Mouse (Mus musculus): ENCODE results near the gene Cdk5r2.
A peak's percentile ranks its signal among the peaks of the same experiment; 100 is the strongest.

Gene Cdk5r2

DNA sequence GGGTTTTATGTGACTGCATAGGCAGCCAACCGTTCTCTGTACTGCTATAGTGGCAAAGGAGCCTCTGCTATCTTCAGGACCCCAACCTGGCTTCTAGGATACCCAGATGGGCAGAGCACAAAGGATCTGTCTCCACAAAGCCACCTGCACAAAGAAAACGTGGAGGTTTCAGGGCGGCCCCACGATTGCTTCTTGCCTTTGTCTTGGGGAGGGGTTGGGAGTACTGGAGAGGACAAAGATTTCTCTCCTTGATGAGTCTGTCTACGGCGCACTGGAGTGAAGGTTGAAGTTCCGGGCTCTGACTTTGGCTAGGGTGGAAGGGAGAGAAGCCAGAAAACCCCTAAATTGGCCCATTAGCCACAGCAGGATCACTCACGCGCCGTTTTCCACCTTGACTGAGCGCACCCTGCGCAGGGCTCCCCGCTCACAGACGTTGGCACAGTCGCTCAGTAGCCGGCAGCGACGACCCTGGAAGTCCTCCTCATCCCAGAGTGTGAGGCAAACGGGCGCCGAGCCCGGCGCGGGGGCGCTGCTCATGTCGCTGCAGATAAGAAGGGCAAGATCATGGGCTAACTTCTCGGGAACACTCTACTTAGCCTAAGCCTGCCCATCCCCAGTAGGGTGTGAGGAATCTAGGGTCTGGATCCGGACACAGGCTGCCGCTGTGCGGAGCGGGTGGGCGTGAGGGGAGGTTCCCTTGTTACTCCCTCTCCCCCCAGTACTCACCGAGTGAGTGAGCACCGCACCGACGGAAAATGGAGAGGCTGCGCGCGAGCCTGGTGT lies 37.8 kb downstream of the Cdk5r2 start:
- peak overlapping the region; percentile 72 for H3K4me3 ChIP-seq (replicated peaks; ENCODE audit: low read length)
- no peaks in the 10 kb centered on the region for H3K36me3 ChIP-seq (ENCODE audit: insufficient read depth, low read length)
- peaks cover 43% of the 10 kb centered on the region for H3K4me1 ChIP-seq (replicated peaks; ENCODE audit: low read depth, low read length)
- no peaks in the 10 kb centered on the region for H3K9me3 ChIP-seq (ENCODE audit: low read length)
- H3K27me3 ChIP-seq (ENCODE audit: insufficient read depth, low read length): peaks cover 94% of the 10 kb centered on the region
- TF ChIP-seq CTCF (conservative IDR thresholded peaks at IDR 0.05; ENCODE audit: low read length): no peak
- TF ChIP-seq NANOG (IDR thresholded peaks at IDR 0.05; ENCODE audit: borderline replicate concordance, low read length): no peak
- no peak for TF ChIP-seq POU5F1 (IDR thresholded peaks at IDR 0.05; ENCODE audit: borderline replicate concordance, low read length)

GRCm38 (mm10) chr1:74893134-74893855 lies 38.6 kb downstream of the Cdk5r2 start, which contains the start of gene Cryba2:
TSS of gene Cryba2 (minus strand) at chr1:74893143.
- no peaks in the 10 kb centered on the region for H3K9me3 ChIP-seq (ENCODE audit: low read length)
- no peaks in the 10 kb centered on the region for H3K36me3 ChIP-seq (ENCODE audit: insufficient read depth, low read length)
- peaks cover 95% of the 10 kb centered on the region for H3K27me3 ChIP-seq (ENCODE audit: insufficient read depth, low read length)
- TF ChIP-seq NANOG (IDR thresholded peaks at IDR 0.05; ENCODE audit: borderline replicate concordance, low read length) (no peak), CTCF (conservative IDR thresholded peaks at IDR 0.05; ENCODE audit: low read length) (peak; percentile 93), POU5F1 (IDR thresholded peaks at IDR 0.05; ENCODE audit: borderline replicate concordance, low read length) (peak; percentile 82)
- peak within 1 kb of the TSS; percentile 72 for H3K4me3 ChIP-seq (replicated peaks; ENCODE audit: low read length)
- peaks cover 50% of the 10 kb centered on the region for H3K4me1 ChIP-seq (replicated peaks; ENCODE audit: low read depth, low read length)

GRCm38 (mm10) chr1:74894966-74895365 lies 40.2 kb downstream of the Cdk5r2 start:
- H3K27me3 ChIP-seq (ENCODE audit: insufficient read depth, low read length): peaks cover 97% of the 10 kb centered on the region
- H3K36me3 ChIP-seq (ENCODE audit: insufficient read depth, low read length): no peaks in the 10 kb centered on the region
- H3K9me3 ChIP-seq (ENCODE audit: low read length): no peaks in the 10 kb centered on the region
- H3K4me1 ChIP-seq (replicated peaks; ENCODE audit: low read depth, low read length): peaks cover 65% of the 10 kb centered on the region
- H3K4me3 ChIP-seq (replicated peaks; ENCODE audit: low read length): no peak overlapping the region
- peak; percentile 67 for TF ChIP-seq CTCF (conservative IDR thresholded peaks at IDR 0.05; ENCODE audit: low read length)
- no peak for TF ChIP-seq NANOG (IDR thresholded peaks at IDR 0.05; ENCODE audit: borderline replicate concordance, low read length)

DNA sequence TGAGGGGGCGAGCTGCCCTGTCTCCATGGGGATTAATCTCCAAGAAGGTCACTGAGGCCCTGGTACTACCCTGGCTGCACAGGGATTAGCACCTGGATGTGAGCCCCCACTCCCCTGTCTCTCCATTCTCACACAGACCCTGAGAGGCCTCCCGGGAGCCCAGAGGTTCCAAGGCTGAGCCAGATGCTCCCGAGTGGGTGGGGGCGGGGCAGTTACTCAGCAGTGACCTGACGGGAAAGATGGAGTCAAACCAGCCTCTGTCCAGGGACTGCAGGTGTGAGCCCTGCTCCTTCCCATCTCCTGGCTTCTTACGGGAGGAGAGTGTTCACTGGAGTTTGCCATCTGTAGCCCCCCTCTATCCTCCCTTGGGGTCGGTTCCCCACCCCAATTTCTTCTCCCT lies 43.2 kb downstream of the Cdk5r2 start:
- Histone ChIP-seq H3K36me3 (ENCODE audit: insufficient read depth, low read length) (no peaks in the 10 kb centered on the region), H3K4me1 (replicated peaks; ENCODE audit: low read depth, low read length) (peaks cover 73% of the 10 kb centered on the region), H3K9me3 (ENCODE audit: low read length) (no peaks in the 10 kb centered on the region), H3K4me3 (replicated peaks; ENCODE audit: low read length) (peak overlapping the region; percentile 29; the same call in 1 of the 2 replicates), H3K27me3 (ENCODE audit: insufficient read depth, low read length) (peaks cover 95% of the 10 kb centered on the region)
- TF ChIP-seq POU5F1 (IDR thresholded peaks at IDR 0.05; ENCODE audit: borderline replicate concordance, low read length) (no peak), CTCF (conservative IDR thresholded peaks at IDR 0.05; ENCODE audit: low read length) (no peak), NANOG (IDR thresholded peaks at IDR 0.05; ENCODE audit: borderline replicate concordance, low read length) (no peak)

DNA sequence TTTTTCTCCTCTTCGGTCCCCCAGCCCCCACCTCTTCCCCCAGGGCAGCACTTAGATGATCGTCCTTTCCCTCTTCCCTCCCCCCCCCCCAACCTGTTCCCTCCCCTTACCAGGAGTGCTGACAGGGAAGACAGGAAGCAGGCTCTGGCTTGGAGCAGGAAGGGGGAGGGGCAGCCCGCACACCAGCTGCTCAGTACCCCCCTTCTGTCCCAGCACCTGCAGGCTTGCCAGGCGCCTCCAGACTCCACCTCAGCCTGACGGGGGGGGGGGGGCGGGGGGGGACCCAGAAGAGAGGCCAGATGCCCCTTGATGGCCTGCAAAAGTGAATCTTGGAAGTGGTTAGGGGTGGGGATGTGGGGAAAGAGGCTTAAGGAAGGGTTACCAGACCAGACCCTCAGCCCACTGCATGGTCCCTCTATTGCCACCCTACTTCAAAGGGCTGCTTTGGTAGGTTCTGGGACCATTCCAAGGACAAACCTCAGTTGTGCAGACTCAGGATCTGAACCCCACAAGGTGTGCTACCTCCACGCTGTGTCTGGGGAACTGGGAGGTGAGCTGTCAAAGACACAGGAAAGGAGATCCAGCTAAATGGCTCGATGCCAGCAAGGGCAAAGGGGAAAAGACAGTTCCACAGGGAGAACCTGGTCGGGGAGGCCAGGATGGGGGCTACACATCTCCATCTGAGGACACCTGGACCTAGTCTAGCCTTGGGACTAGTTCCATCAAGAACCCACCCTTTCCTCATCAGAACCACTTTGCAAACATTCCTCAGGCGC lies 44.1 kb downstream of the Cdk5r2 start:
- Histone ChIP-seq H3K36me3 (ENCODE audit: insufficient read depth, low read length) (no peaks in the 10 kb centered on the region), H3K27me3 (ENCODE audit: insufficient read depth, low read length) (peaks cover 95% of the 10 kb centered on the region), H3K4me1 (replicated peaks; ENCODE audit: low read depth, low read length) (peaks cover 66% of the 10 kb centered on the region), H3K4me3 (replicated peaks; ENCODE audit: low read length) (no peak overlapping the region), H3K9me3 (ENCODE audit: low read length) (no peaks in the 10 kb centered on the region)
- no peak for TF ChIP-seq POU5F1 (IDR thresholded peaks at IDR 0.05; ENCODE audit: borderline replicate concordance, low read length)
- no peak for TF ChIP-seq NANOG (IDR thresholded peaks at IDR 0.05; ENCODE audit: borderline replicate concordance, low read length)
- no peak for TF ChIP-seq CTCF (conservative IDR thresholded peaks at IDR 0.05; ENCODE audit: low read length)

GRCm38 (mm10) chr1:74900341-74901285 lies 45.9 kb downstream of the Cdk5r2 start:
- TF ChIP-seq CTCF (conservative IDR thresholded peaks at IDR 0.05; ENCODE audit: low read length): no peak
- H3K4me3 ChIP-seq (replicated peaks; ENCODE audit: low read length): peak overlapping the region; percentile 74
- peaks cover 60% of the 10 kb centered on the region for H3K4me1 ChIP-seq (replicated peaks; ENCODE audit: low read depth, low read length)
- no peaks in the 10 kb centered on the region for H3K9me3 ChIP-seq (ENCODE audit: low read length)
- peaks cover 97% of the 10 kb centered on the region for H3K27me3 ChIP-seq (ENCODE audit: insufficient read depth, low read length)
- no peaks in the 10 kb centered on the region for H3K36me3 ChIP-seq (ENCODE audit: insufficient read depth, low read length)

- H3K27me3 ChIP-seq (ENCODE audit: insufficient read depth, low read length): peaks cover 97% of the 10 kb centered on the region
- peak; percentile 77 for TF ChIP-seq CTCF (conservative IDR thresholded peaks at IDR 0.05; ENCODE audit: low read length)
- no peak for TF ChIP-seq POU5F1 (IDR thresholded peaks at IDR 0.05; ENCODE audit: borderline replicate concordance, low read length)
- H3K4me3 ChIP-seq (replicated peaks; ENCODE audit: low read length): no peak overlapping the region
Measured at GRCm38 (mm10) chr1:74901686-74902085, 47.0 kb downstream of the Cdk5r2 start.

More at GRCm38 (mm10) chr1:74901686-74902085, 47.0 kb downstream of the Cdk5r2 start:
- H3K36me3 ChIP-seq (ENCODE audit: insufficient read depth, low read length): no peaks in the 10 kb centered on the region
- H3K9me3 ChIP-seq (ENCODE audit: low read length): no peaks in the 10 kb centered on the region
- H3K4me1 ChIP-seq (replicated peaks; ENCODE audit: low read depth, low read length): peaks cover 49% of the 10 kb centered on the region
